Mouse (Mus musculus): ENCODE data around the gene Dpy19l3.

DNA sequence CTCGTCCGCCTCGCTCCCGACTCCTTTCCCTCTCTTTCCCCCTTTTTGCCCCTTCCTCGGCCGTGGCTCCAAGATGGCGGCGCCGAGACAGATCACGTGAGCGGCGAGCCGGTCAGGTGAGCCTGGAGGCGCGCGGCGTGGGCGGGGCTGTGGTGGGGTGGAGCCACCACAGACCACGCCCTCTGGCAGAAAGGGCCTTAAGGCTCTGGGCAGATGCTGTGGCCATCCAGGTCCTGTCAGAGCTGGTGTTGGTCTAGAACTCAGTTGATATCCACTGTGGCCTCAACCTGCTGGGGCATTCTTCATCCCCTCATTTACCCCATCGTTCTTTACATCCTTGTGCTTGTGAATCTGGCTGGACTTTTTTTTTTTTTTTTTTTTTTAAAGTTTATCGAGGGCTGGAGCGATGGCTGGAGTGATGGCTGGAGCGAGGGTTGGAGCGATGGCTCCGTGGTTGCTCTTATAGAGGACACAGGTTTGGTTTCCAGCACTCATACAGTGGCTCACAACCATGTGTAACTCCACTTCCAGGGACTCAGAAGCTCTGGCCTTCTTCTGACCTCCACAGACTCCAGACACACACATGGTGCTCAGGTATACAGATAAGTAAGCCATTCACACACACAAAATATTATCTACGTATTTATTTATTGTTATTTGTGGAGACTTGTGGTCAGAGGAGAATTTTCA is 48.8 kb upstream of the Dpy19l3 start, which contains the start of gene Zfp507:
- TF ChIP-seq CTCF (IDR thresholded peaks at IDR 0.05; ENCODE audit: extremely low read depth, insufficient read length, insufficient replicate concordance, low read depth, low read length) (no peak), POLR2A (IDR thresholded peaks at IDR 0.05; ENCODE audit: low read depth, low read length) (peak; percentile 9; the same call in 1 of the 2 replicates)

Measured in small intestine, adult 2 months (tissue).